Mouse (Mus musculus): ENCODE measurements at regions not wholly inside any gene's neighbourhood (a gene's known extent, or its start where the extent isn't known, plus 50 kb on each side); places are given as distances from the start of the nearest gene placed in this dataset.

GRCm38 (mm10) chr19:20310653-20311052 lies 80.1 kb downstream of the Anxa1 start:
- DNase-seq (ENCODE audit: inconsistent ontology term) = no peak

- DNase-seq (ENCODE audit: inconsistent ontology term) = peak; percentile 51
These were observed 90.6 kb downstream of the Anxa1 start for GRCm38 (mm10) chr19:20300066-20300651.

GRCm38 (mm10) chr19:20298431-20298830 lies 92.3 kb downstream of the Anxa1 start:
- no peak for DNase-seq (ENCODE audit: inconsistent ontology term)

- DNase-seq (ENCODE audit: inconsistent ontology term) = no peak
These were observed 105.6 kb downstream of the Anxa1 start for GRCm38 (mm10) chr19:20285188-20285587.

GRCm38 (mm10) chr19:20283105-20283504 lies 107.6 kb downstream of the Anxa1 start:
- no peak for DNase-seq (ENCODE audit: inconsistent ontology term)

- peak; percentile 81 for DNase-seq (ENCODE audit: inconsistent ontology term)
These were observed 129.2 kb downstream of the Anxa1 start for GRCm38 (mm10) chr19:20261586-20261985.

GRCm38 (mm10) chr19:20252151-20252550 lies 138.6 kb downstream of the Anxa1 start:
- peak; percentile 74 for DNase-seq (ENCODE audit: inconsistent ontology term)

GRCm38 (mm10) chr19:20243817-20244216 lies 146.9 kb downstream of the Anxa1 start:
- DNase-seq (ENCODE audit: inconsistent ontology term) = no peak

- no peak for DNase-seq (ENCODE audit: inconsistent ontology term)
These were observed 149.5 kb downstream of the Anxa1 start for GRCm38 (mm10) chr19:20241266-20241665.

- no peak for DNase-seq (ENCODE audit: inconsistent ontology term)
These were observed 150.3 kb downstream of the Anxa1 start for GRCm38 (mm10) chr19:20240471-20240870.

- DNase-seq (ENCODE audit: inconsistent ontology term) = peak; percentile 55
These were observed 151.3 kb downstream of the Anxa1 start for GRCm38 (mm10) chr19:20239396-20239795.

GRCm38 (mm10) chr19:20226756-20227155 lies 164.0 kb downstream of the Anxa1 start:
- no peak for DNase-seq (ENCODE audit: inconsistent ontology term)

GRCm38 (mm10) chr19:20217389-20217788 lies 173.4 kb downstream of the Anxa1 start:
- no peak for DNase-seq (ENCODE audit: inconsistent ontology term)

- DNase-seq (ENCODE audit: inconsistent ontology term) = no peak
These were observed 196.2 kb downstream of the Anxa1 start for GRCm38 (mm10) chr19:20194511-20194910.

GRCm38 (mm10) chr19:20181854-20182253 lies 208.9 kb downstream of the Anxa1 start:
- no peak for DNase-seq (ENCODE audit: inconsistent ontology term)

- DNase-seq (ENCODE audit: inconsistent ontology term) = no peak
These were observed 229.2 kb downstream of the Anxa1 start for GRCm38 (mm10) chr19:20161502-20161901.

GRCm38 (mm10) chr19:20156398-20156937 lies 234.3 kb downstream of the Anxa1 start:
- no peak for DNase-seq (ENCODE audit: inconsistent ontology term)

GRCm38 (mm10) chr19:20139506-20139905 lies 251.2 kb downstream of the Anxa1 start:
- no peak for DNase-seq (ENCODE audit: inconsistent ontology term)

- peak; percentile 42 for DNase-seq (ENCODE audit: inconsistent ontology term)
These were observed 267.1 kb downstream of the Anxa1 start for GRCm38 (mm10) chr19:20123546-20124195.

GRCm38 (mm10) chr19:20122475-20122874 lies 268.3 kb downstream of the Anxa1 start:
- DNase-seq (ENCODE audit: inconsistent ontology term) = peak; percentile 97

GRCm38 (mm10) chr19:20114237-20114636 lies 276.5 kb downstream of the Anxa1 start:
- DNase-seq (ENCODE audit: inconsistent ontology term) = no peak
